In genomic region chr5:118090837-118091236, GRCm38 (mm10) we compare ENCODE assay signal across 9 mouse cellular contexts.
DNase-seq lines count a peak whose midpoint lies in the region; ATAC-seq and TF ChIP-seq lines count a peak whose summit lies in the region.
"Had no signal": no experiment of that assay in that cellular context is flagged by ENCODE, and none has a peak within 500 bp of the region (broad histone marks: within the 10 kb centered on the region; RNA-seq: fewer than 3 reads in every experiment).

No protein-coding gene starts in this region.

- no peak for ATAC-seq in megakaryocyte, adult 5-6 weeks (ENCODE audit: poor library complexity, severe bottlenecking)
- no peak for ATAC-seq in forebrain, embryonic 14.5 days

- no peaks in the 10 kb centered on the region for H3K27me3 ChIP-seq in thymus, adult 2 months (ENCODE audit: control insufficient read depth, insufficient read depth, low read length)
- H3K27me3 ChIP-seq in forebrain, embryonic 14.5 days (replicated peaks; ENCODE audit: control insufficient read depth, insufficient read depth, low read length): no peaks in the 10 kb centered on the region
- H3K27me3 ChIP-seq: neural tube, embryonic 13.5 days had no signal

- no peak overlapping the region for H3K4me2 ChIP-seq in forebrain, embryonic 14.5 days (ENCODE audit: low read length)
- H3K4me2 ChIP-seq: neural tube, embryonic 13.5 days had no signal

- H3K9ac ChIP-seq in forebrain, embryonic 14.5 days (ENCODE audit: low read length): no peak overlapping the region
- H3K9ac ChIP-seq: neural tube, embryonic 13.5 days had no signal

- 98% methylated on average over 2 of the region's 2 CpGs for WGBS in thymus, adult 2 months
- 95% methylated on average over 2 of the region's 2 CpGs for whole genome bisulfite sequencing in large intestine, adult 2 months
- 98% methylated on average over 2 of the region's 2 CpGs for WGBS in forebrain, embryonic 14.5 days

- TF ChIP-seq CTCF in gastrocnemius, adult 2 months (IDR thresholded peaks at IDR 0.05): peak; percentile 68
- TF ChIP-seq CTCF in thymus, adult 2 months (IDR thresholded peaks at IDR 0.05; ENCODE audit: borderline replicate concordance, control insufficient read depth, extremely low read depth, insufficient read depth, low read length, poor library complexity): peak; percentile 66; the same call in 1 of the 2 replicates

- no peaks in the 10 kb centered on the region for H3K36me3 ChIP-seq in thymus, adult 2 months (ENCODE audit: control insufficient read depth, insufficient read depth, low read length)
- H3K36me3 ChIP-seq in forebrain, embryonic 14.5 days (ENCODE audit: control insufficient read depth, insufficient read depth, low read length): peaks cover 46% of the 10 kb centered on the region

- H3K27ac ChIP-seq in gastrocnemius, adult 2 months: no peak overlapping the region
- H3K27ac ChIP-seq in thymus, adult 2 months (ENCODE audit: control insufficient read depth, insufficient read depth, low read length): no peak overlapping the region
- no peak overlapping the region for H3K27ac ChIP-seq in forebrain, embryonic 14.5 days (ENCODE audit: low read depth, low read length)

- H3K9me3 ChIP-seq in forebrain, embryonic 14.5 days (replicated peaks; ENCODE audit: control insufficient read depth, low read length): no peaks in the 10 kb centered on the region
- H3K9me3 ChIP-seq: neural tube, embryonic 13.5 days had no signal

- TF ChIP-seq POLR2A in thymus, adult 2 months (IDR thresholded peaks at IDR 0.05; ENCODE audit: control insufficient read depth, extremely low read depth, insufficient read depth, low read length, poor library complexity): no peak

- intact Hi-C loops in gastrocnemius, adult 2 months (cut with DNase I): no loop called here

- no peak overlapping the region for H3K4me3 ChIP-seq in gastrocnemius, adult 2 months
- H3K4me3 ChIP-seq in thymus, adult 2 months (ENCODE audit: control insufficient read depth, insufficient read depth, low read length): no peak overlapping the region
- no peak overlapping the region for H3K4me3 ChIP-seq in forebrain, embryonic 14.5 days (ENCODE audit: low read depth, low read length)
- H3K4me3 ChIP-seq: neural tube, embryonic 13.5 days had no signal

- DNase-seq in gastrocnemius, adult 2 months: no peak
- DNase-seq in gastrocnemius, postnatal 4 days (ENCODE audit: low spot score in 2 of 2): no peak
- peak; percentile 74 for DNase-seq in thymus, adult 2 months
- no peak for DNase-seq in thymus, adult 18-20 months
- DNase-seq in large intestine, adult 2 months (ENCODE audit: low read depth, low spot score): peak; percentile 8
- no peak for DNase-seq in frontal cortex, adult 2 months (ENCODE audit: extremely low spot score in 1 of 2, low spot score in 1 of 2)
- DNase-seq in forebrain, embryonic 14.5 days (ENCODE audit: low spot score): no peak

- peaks cover 39% of the 10 kb centered on the region for H3K4me1 ChIP-seq in thymus, adult 2 months (replicated peaks; ENCODE audit: control insufficient read depth, insufficient read depth, low read length)
- peaks cover 18% of the 10 kb centered on the region for H3K4me1 ChIP-seq in forebrain, embryonic 14.5 days (ENCODE audit: control insufficient read depth, insufficient read depth, low read length)

Comparison
In these comparisons a context has a peak if more than half of its experiments do, and no peak if none do; other contexts are left out.
1. DNase-seq: peak in thymus, adult 2 months (single experiment) and large intestine, adult 2 months (single experiment); none in gastrocnemius, adult 2 months (single experiment), gastrocnemius, postnatal 4 days (0 of 2), thymus, adult 18-20 months (0 of 2), frontal cortex, adult 2 months (0 of 2) and forebrain, embryonic 14.5 days (single experiment).